Mouse (Mus musculus) cerebellum, adult 9-10 months (tissue): ENCODE data around the gene Tmem110.

ENCODE experiments used
- DNase-seq: peaks from one replicate; pipeline ENCODE4 v3.0.0; 2022

Gene Tmem110

GRCm38 (mm10) chr14:30865311-30865710 lies 39.9 kb downstream of the Tmem110 start:
- no peak for DNase-seq

GRCm38 (mm10) chr14:30867042-30867441 lies 41.7 kb downstream of the Tmem110 start:
- peak; percentile 70 for DNase-seq

GRCm38 (mm10) chr14:30868826-30869225 lies 43.4 kb downstream of the Tmem110 start:
- DNase-seq: no peak

- DNase-seq: no peak
Observed at GRCm38 (mm10) chr14:30869391-30869801, 44.0 kb downstream of the Tmem110 start.

- no peak for DNase-seq
Observed at GRCm38 (mm10) chr14:30870206-30871147, 45.1 kb downstream of the Tmem110 start.

- no peak for DNase-seq
Observed at GRCm38 (mm10) chr14:30874095-30874700, 48.8 kb downstream of the Tmem110 start.

- DNase-seq: no peak
Observed at GRCm38 (mm10) chr14:30875130-30875865, 49.9 kb downstream of the Tmem110 start.

- no peak for DNase-seq
Observed at GRCm38 (mm10) chr14:30875955-30876354, 50.6 kb downstream of the Tmem110 start.

GRCm38 (mm10) chr14:30876451-30876850 lies 51.1 kb downstream of the Tmem110 start:
- no peak for DNase-seq

- DNase-seq: no peak
Observed at GRCm38 (mm10) chr14:30877827-30878226, 52.4 kb downstream of the Tmem110 start.

- DNase-seq: no peak
Observed at GRCm38 (mm10) chr14:30878958-30879571, 53.7 kb downstream of the Tmem110 start, which contains the start of gene Mustn1. Mustn1 (plus strand) TSS chr14:30879200.

- no peak for DNase-seq
Observed at GRCm38 (mm10) chr14:30879794-30880193, 54.4 kb downstream of the Tmem110 start.

- no peak for DNase-seq
Observed at GRCm38 (mm10) chr14:30880251-30880650, 54.9 kb downstream of the Tmem110 start.

- peak; percentile 77 for DNase-seq
Observed at GRCm38 (mm10) chr14:30880811-30881717, 55.7 kb downstream of the Tmem110 start.

- peak; percentile 67 for DNase-seq
Observed at GRCm38 (mm10) chr14:30881718-30882108, 56.3 kb downstream of the Tmem110 start.

- no peak for DNase-seq
Observed at GRCm38 (mm10) chr14:30885298-30885697, 59.9 kb downstream of the Tmem110 start.

- DNase-seq: no peak
Observed at GRCm38 (mm10) chr14:30886204-30886603, 60.8 kb downstream of the Tmem110 start, which contains the start of gene Itih4. Itih4 (plus strand) TSS chr14:30886476.

- DNase-seq: peak; percentile 67
Observed at GRCm38 (mm10) chr14:30888271-30888732, 62.9 kb downstream of the Tmem110 start.

GRCm38 (mm10) chr14:30899972-30900371 lies 74.6 kb downstream of the Tmem110 start:
- DNase-seq: no peak

GRCm38 (mm10) chr14:30902628-30903027 lies 77.2 kb downstream of the Tmem110 start:
- DNase-seq: no peak

GRCm38 (mm10) chr14:30903036-30903435 lies 77.6 kb downstream of the Tmem110 start:
- DNase-seq: no peak
